Mouse (Mus musculus) MEL (cell line): ENCODE measurements at regions not wholly inside any gene's neighbourhood (a gene's known extent, or its start where the extent isn't known, plus 50 kb on each side); places are given as distances from the start of the nearest gene placed in this dataset.

Experiments
- DNase-seq: peaks from one replicate; pipeline ENCODE4 v3.0.0; 2011; ENCODE audit warnings: low read depth, low spot score
- H3K27ac ChIP-seq: 2 replicates; pipeline ENCODE4 v1.5.1; 2012; ENCODE audit warnings: low read depth, mild to moderate bottlenecking, control low read depth, low read length, moderate library complexity; ENCODE audit not compliant: control insufficient read depth
- H3K27me3 ChIP-seq, 2 experiments: fragments of 150-350 bp in 1 of 2; sonication (generic) in 1 of 2; 2 replicates each; pipeline ENCODE4 v1.6.1; 2012; ENCODE audit warnings: low read length in 2 of 2, mild to moderate bottlenecking in 2 of 2, improper control_type of control experiment in 1 of 2, moderate library complexity in 1 of 2; ENCODE audit not compliant: insufficient read depth in 2 of 2, control insufficient read depth in 1 of 2
- H3K36me3 ChIP-seq, 2 experiments: 2 replicates each; pipeline ENCODE4 v1.6.1; 2012 to 2014; ENCODE audit warnings: low read length in 2 of 2, improper control_type of control experiment in 1 of 2, inconsistent platforms in 1 of 2, mild to moderate bottlenecking in 1 of 2; ENCODE audit not compliant: insufficient read depth in 2 of 2, control insufficient read depth in 1 of 2
- H3K4me1 ChIP-seq, 2 experiments: fragments of 150-350 bp in 1 of 2; sonication (generic) in 1 of 2; 2 replicates each; pipeline ENCODE4 v1.6.1; 2012; ENCODE audit warnings: low read length in 2 of 2, improper control_type of control experiment in 1 of 2, mild to moderate bottlenecking in 1 of 2; ENCODE audit not compliant: insufficient read depth in 2 of 2, control insufficient read depth in 1 of 2
- H3K4me3 ChIP-seq, 2 experiments: fragments of 150-350 bp in 1 of 2; sonication (generic) in 1 of 2; 2 replicates each; pipeline ENCODE4 v1.5.1; 2012; ENCODE audit warnings: low read depth in 2 of 2, low read length in 2 of 2, mild to moderate bottlenecking in 2 of 2, moderate library complexity in 2 of 2, control low read depth in 1 of 2, improper control_type of control experiment in 1 of 2; ENCODE audit not compliant: control insufficient read depth in 1 of 2, insufficient read depth in 1 of 2
- H3K79me2 ChIP-seq: 2 replicates; pipeline ENCODE4 v1.6.1; 2012; ENCODE audit warnings: mild to moderate bottlenecking, low read length, moderate library complexity; ENCODE audit not compliant: control insufficient read depth, poor library complexity, insufficient read depth
- H3K9ac ChIP-seq: 2 replicates; pipeline ENCODE4 v1.6.1; 2012; ENCODE audit warnings: low read depth, mild to moderate bottlenecking, control low read depth, low read length, moderate library complexity; ENCODE audit not compliant: control insufficient read depth, poor library complexity, severe bottlenecking
- H3K9me3 ChIP-seq: fragments of 150-350 bp; sonication (generic); replicated peaks from 2 replicates; pipeline ENCODE4 v1.6.1; 2012; ENCODE audit warnings: mild to moderate bottlenecking, low read length, improper control_type of control experiment, moderate library complexity; ENCODE audit not compliant: insufficient read depth
- BHLHE40 ChIP-seq: IDR thresholded peaks from 2 replicates; pipeline ENCODE4 v1.6.1; 2012; ENCODE audit warnings: low read depth, mild to moderate bottlenecking, inconsistent platforms, low read length, improper control_type of control experiment, borderline replicate concordance
- CHD1 ChIP-seq: IDR thresholded peaks from 2 replicates; pipeline ENCODE4 v1.6.1; 2012; ENCODE audit warnings: low read depth, mild to moderate bottlenecking, inconsistent platforms, low read length, improper control_type of control experiment
- CTCF ChIP-seq, 3 experiments: IDR thresholded peaks in 2 of 3; conservative IDR thresholded peaks in 1 of 3; 2 replicates each; pipeline ENCODE4 v1.5.1; 2011 to 2012; ENCODE audit warnings: low read length in 3 of 3, low read depth in 2 of 3, mild to moderate bottlenecking in 2 of 3, improper control_type of control experiment in 1 of 3, inconsistent platforms in 1 of 3, mixed read lengths in 1 of 3, moderate library complexity in 1 of 3; ENCODE audit not compliant: control insufficient read depth in 1 of 3, insufficient read depth in 1 of 3, poor library complexity in 1 of 3, severe bottlenecking in 1 of 3
- E2F4 ChIP-seq: IDR thresholded peaks from 2 replicates; pipeline ENCODE4 v1.6.1; 2011; ENCODE audit warnings: low read depth, low read length, improper control_type of control experiment, borderline replicate concordance
- ELF1 ChIP-seq: IDR thresholded peaks from 2 replicates; pipeline ENCODE4 v1.6.1; 2014; ENCODE audit warnings: low read depth, mild to moderate bottlenecking, inconsistent platforms, low read length, improper control_type of control experiment, moderate library complexity
- EP300 ChIP-seq, 2 experiments: IDR thresholded peaks; 2 replicates each; pipeline ENCODE4 v1.6.1; 2011; ENCODE audit warnings: improper control_type of control experiment in 2 of 2, low read length in 2 of 2, low read depth in 1 of 2, mild to moderate bottlenecking in 1 of 2
- ETS1 ChIP-seq: IDR thresholded peaks from 2 replicates; pipeline ENCODE4 v1.6.1; 2012; ENCODE audit warnings: low read depth, mild to moderate bottlenecking, inconsistent platforms, low read length, improper control_type of control experiment, moderate library complexity
- GABPA ChIP-seq: IDR thresholded peaks from 2 replicates; pipeline ENCODE4 v1.6.1; 2012; ENCODE audit warnings: low read depth, mild to moderate bottlenecking, inconsistent platforms, low read length, improper control_type of control experiment, moderate library complexity
- MAFK ChIP-seq: IDR thresholded peaks from 2 replicates; pipeline ENCODE4 v1.6.1; 2011; ENCODE audit warnings: low read depth, mild to moderate bottlenecking, low read length, improper control_type of control experiment, borderline replicate concordance
- MAZ ChIP-seq: IDR thresholded peaks from 2 replicates; pipeline ENCODE4 v1.6.1; 2012; ENCODE audit warnings: low read depth, mild to moderate bottlenecking, inconsistent platforms, low read length, improper control_type of control experiment
- MEF2A ChIP-seq: IDR thresholded peaks from 2 replicates; pipeline ENCODE4 v1.6.1; 2014; ENCODE audit warnings: low read depth, mild to moderate bottlenecking, inconsistent platforms, low read length, improper control_type of control experiment; ENCODE audit not compliant: poor library complexity, insufficient replicate concordance, severe bottlenecking; ENCODE audit errors: extremely low read depth
- MYB ChIP-seq: IDR thresholded peaks from 2 replicates; pipeline ENCODE4 v1.6.1; 2011; ENCODE audit warnings: mild to moderate bottlenecking, low read depth, low read length, improper control_type of control experiment
- NELFE ChIP-seq: IDR thresholded peaks from 2 replicates; pipeline ENCODE4 v1.6.1; 2011; ENCODE audit warnings: low read depth, low read length, improper control_type of control experiment
- NRF1 ChIP-seq: IDR thresholded peaks from 2 replicates; pipeline ENCODE4 v1.6.1; 2014; ENCODE audit warnings: low read depth, mild to moderate bottlenecking, inconsistent platforms, low read length, improper control_type of control experiment, moderate library complexity; ENCODE audit not compliant: poor library complexity, insufficient read depth, severe bottlenecking
- POLR2A ChIP-seq, 2 experiments: IDR thresholded peaks; 2 replicates each; pipeline ENCODE4 v1.6.1; 2011 to 2012; ENCODE audit warnings: low read length in 2 of 2, mild to moderate bottlenecking in 2 of 2, control low read depth in 1 of 2, improper control_type of control experiment in 1 of 2, low read depth in 1 of 2, moderate library complexity in 1 of 2; ENCODE audit not compliant: control insufficient read depth in 1 of 2, insufficient read depth in 1 of 2, poor library complexity in 1 of 2
- POLR2AphosphoS2 ChIP-seq: IDR thresholded peaks from 2 replicates; pipeline ENCODE4 v1.6.1; 2011; ENCODE audit warnings: low read length, improper control_type of control experiment
- SIN3A ChIP-seq: IDR thresholded peaks from 2 replicates; pipeline ENCODE4 v1.6.1; 2012; ENCODE audit warnings: low read length, improper control_type of control experiment, inconsistent platforms
- SMC3 ChIP-seq: IDR thresholded peaks from 2 replicates; pipeline ENCODE4 v1.6.1; 2011; ENCODE audit warnings: low read depth, low read length, improper control_type of control experiment
- TAL1 ChIP-seq: IDR thresholded peaks from 2 replicates; pipeline ENCODE4 v1.6.1; 2012; ENCODE audit warnings: mild to moderate bottlenecking, inconsistent platforms, low read length, moderate library complexity, mixed read lengths
- UBTF ChIP-seq: IDR thresholded peaks from 2 replicates; pipeline ENCODE4 v1.6.1; 2012; ENCODE audit warnings: low read depth, mild to moderate bottlenecking, inconsistent platforms, low read length, improper control_type of control experiment, moderate library complexity, borderline replicate concordance; ENCODE audit not compliant: insufficient read depth
- USF1 ChIP-seq: IDR thresholded peaks from 2 replicates; pipeline ENCODE4 v1.6.1; 2014; ENCODE audit warnings: low read depth, mild to moderate bottlenecking, inconsistent platforms, low read length, improper control_type of control experiment, moderate library complexity
- USF2 ChIP-seq, 2 experiments: IDR thresholded peaks; 2 replicates each; pipeline ENCODE4 v1.6.1; 2011 to 2012; ENCODE audit warnings: improper control_type of control experiment in 2 of 2, low read length in 2 of 2, borderline replicate concordance in 1 of 2, inconsistent platforms in 1 of 2, low read depth in 1 of 2, mild to moderate bottlenecking in 1 of 2; ENCODE audit not compliant: insufficient read depth in 1 of 2
- ZC3H11A ChIP-seq: IDR thresholded peaks from 2 replicates; pipeline ENCODE4 v1.6.1; 2012; ENCODE audit warnings: low read depth, mild to moderate bottlenecking, inconsistent platforms, low read length, improper control_type of control experiment
- ZKSCAN1 ChIP-seq: IDR thresholded peaks from 2 replicates; pipeline ENCODE4 v1.6.1; 2012; ENCODE audit warnings: low read depth, mild to moderate bottlenecking, inconsistent platforms, low read length, improper control_type of control experiment, moderate library complexity
- ZMIZ1 ChIP-seq: IDR thresholded peaks from 2 replicates; pipeline ENCODE4 v1.6.1; 2012; ENCODE audit warnings: low read depth, mild to moderate bottlenecking, inconsistent platforms, low read length, improper control_type of control experiment, moderate library complexity
- ZNF384 ChIP-seq: IDR thresholded peaks from 2 replicates; pipeline ENCODE4 v1.6.1; 2012; ENCODE audit warnings: low read depth, mild to moderate bottlenecking, inconsistent platforms, low read length, improper control_type of control experiment

GRCm38 (mm10) chr7:58557535-58557934 lies 98.4 kb upstream of the Atp10a start:
- H3K9me3 ChIP-seq = no peaks in the 10 kb centered on the region
- no peaks in the 10 kb centered on the region for H3K36me3 ChIP-seq
- no peak for DNase-seq
- H3K4me3 ChIP-seq = no peak overlapping the region
- H3K4me1 ChIP-seq = no peaks in the 10 kb centered on the region
- H3K79me2 ChIP-seq = no peaks in the 10 kb centered on the region
- no peaks in the 10 kb centered on the region for H3K27me3 ChIP-seq
- H3K27ac ChIP-seq = no peak overlapping the region
- H3K9ac ChIP-seq = no peak overlapping the region
- TF ChIP-seq MEF2A (no peak), E2F4 (no peak), POLR2AphosphoS2 (no peak), TAL1 (no peak), POLR2A (IDR thresholded peaks at IDR 0.05; ENCODE audit: control insufficient read depth in 1 of 2, insufficient read depth in 1 of 2, low read depth in 1 of 2, low read length in 2 of 2, poor library complexity in 1 of 2) (no peak), BHLHE40 (no peak), USF1 (no peak), USF2 (IDR thresholded peaks at IDR 0.05; ENCODE audit: borderline replicate concordance in 1 of 2, insufficient read depth in 1 of 2, low read depth in 1 of 2, low read length in 2 of 2) (no peak), ZC3H11A (no peak), GABPA (no peak), MAZ (no peak), MAFK (no peak), UBTF (no peak), ZKSCAN1 (no peak), EP300 (IDR thresholded peaks at IDR 0.05; ENCODE audit: low read depth in 1 of 2, low read length in 2 of 2) (no peak), CHD1 (no peak)
- TF ChIP-seq, all 39 proteins: peak for 0

- H3K79me2 ChIP-seq = no peaks in the 10 kb centered on the region
- H3K9me3 ChIP-seq = no peaks in the 10 kb centered on the region
- no peak overlapping the region for H3K27ac ChIP-seq
- no peaks in the 10 kb centered on the region for H3K4me1 ChIP-seq
- H3K36me3 ChIP-seq = no peaks in the 10 kb centered on the region
- DNase-seq = no peak
- no peak overlapping the region for H3K9ac ChIP-seq
- TF ChIP-seq GABPA (no peak), CTCF (IDR thresholded peaks at IDR 0.05 in 2 of 3, conservative IDR thresholded peaks at IDR 0.05 in 1 of 3; ENCODE audit: control insufficient read depth in 1 of 3, insufficient read depth in 1 of 3, low read depth in 2 of 3, low read length in 3 of 3, poor library complexity in 1 of 3, severe bottlenecking in 1 of 3) (no peak), MYB (no peak), MAFK (no peak), MEF2A (no peak), TAL1 (no peak), NRF1 (no peak), CHD1 (no peak), ZMIZ1 (no peak), ZNF384 (no peak), SMC3 (no peak), NELFE (no peak), UBTF (no peak), ETS1 (no peak), USF2 (IDR thresholded peaks at IDR 0.05; ENCODE audit: borderline replicate concordance in 1 of 2, insufficient read depth in 1 of 2, low read depth in 1 of 2, low read length in 2 of 2) (no peak), SIN3A (no peak), ZC3H11A (no peak), ELF1 (no peak)
- no peak overlapping the region for H3K4me3 ChIP-seq
- no peaks in the 10 kb centered on the region for H3K27me3 ChIP-seq
These were observed 87.2 kb upstream of the Atp10a start for GRCm38 (mm10) chr7:58568807-58569206.
